Mouse (Mus musculus) forebrain, postnatal 0 days (tissue): Measurements from ENCODE around the gene Mrpl49. TPM values are rescaled to one million over a fixed set of nuclear protein-coding genes. Genes with fewer than 3 reads are reported as not detected.

Experiments
- ATAC-seq: fragments of 200-750 bp; cut with Nextera tagmentation; 2 replicates; pipeline ENCODE4 v1.8.0; 2017; ENCODE audit warnings: mild to moderate bottlenecking, moderate library complexity
- DNase-seq: peaks from one replicate; pipeline ENCODE4 v3.0.0-alpha.2; 2015
- H3K27ac ChIP-seq: fragments of 300-500 bp; sonication (generic); 2 replicates; pipeline ENCODE4 v1.5.1; 2014; ENCODE audit warnings: low read depth, mild to moderate bottlenecking, antibody characterized with exemption, low read length, moderate library complexity, mixed read lengths
- H3K27me3 ChIP-seq: fragments of 300-500 bp; sonication (generic); 2 replicates; pipeline ENCODE4 v1.6.1; 2014; ENCODE audit warnings: mild to moderate bottlenecking, low read length, mixed read lengths; ENCODE audit not compliant: insufficient read depth
- H3K36me3 ChIP-seq: fragments of 300-500 bp; sonication (generic); 2 replicates; pipeline ENCODE4 v1.6.1; 2014; ENCODE audit warnings: mild to moderate bottlenecking, moderate library complexity; ENCODE audit not compliant: insufficient read depth
- H3K4me1 ChIP-seq: fragments of 300-500 bp; sonication (generic); 2 replicates; pipeline ENCODE4 v1.6.1; 2014; ENCODE audit warnings: antibody characterized with exemption; ENCODE audit not compliant: insufficient read depth
- H3K4me2 ChIP-seq: fragments of 300-500 bp; sonication (generic); 2 replicates; pipeline ENCODE4 v1.6.1; 2014; ENCODE audit warnings: low read depth, mild to moderate bottlenecking, moderate library complexity
- H3K4me3 ChIP-seq: fragments of 300-500 bp; sonication (generic); 2 replicates; pipeline ENCODE4 v1.5.1; 2014; ENCODE audit warnings: low read depth, low read length, mixed read lengths
- H3K9ac ChIP-seq: fragments of 300-500 bp; sonication (generic); 2 replicates; pipeline ENCODE4 v1.6.1; 2014; ENCODE audit warnings: mild to moderate bottlenecking
- H3K9me3 ChIP-seq: fragments of 300-500 bp; sonication (generic); 2 replicates; pipeline ENCODE4 v1.6.1; 2016; ENCODE audit warnings: low read length
- CTCF ChIP-seq: sonication (generic); IDR thresholded peaks from 2 replicates; pipeline ENCODE4 v1.5.1; 2016; ENCODE audit warnings: antibody characterized with exemption, control low read depth, low read depth
- WGBS: fragments of 180-500 bp; shearing (Covaris S2); extraction: QIAGEN DNeasy Blood & Tissue Kit; methylation state at CpG from one replicate; pipeline ENCODE4 v1.1.7; 2014; 5-methylcytosine and 5-hydroxymethylcytosine counted together
- polyA plus RNA-seq: library from polyadenylated mRNA; unstranded; fragments of >200 nt; fragmentation: Nextera tagmentation; extraction: Ambion mirVana; gene quantifications from 2 replicates; pipeline ENCODE4 v1.2.1, GENCODE M21; 2015
- total RNA-seq: library from RNA; depleted of rRNA; stranded (reverse); fragments of >200 nt; gene quantifications from 2 replicates; pipeline ENCODE4 v1.2.3, GENCODE M21; 2014

Mrpl49 gene
- total and polyA plus RNA-seq, 2 experiments from 2014 or later: 47.1 to 55.7 TPM

GRCm38 (mm10) chr19:6073889-6074288, 16.3 kb upstream of the Mrpl49 start:
- Histone ChIP-seq H3K9me3 (no peaks in the 10 kb centered on the region), H3K4me2 (no peak overlapping the region), H3K27ac (no peak overlapping the region), H3K36me3 (peaks cover 39% of the 10 kb centered on the region), H3K9ac (no peak overlapping the region), H3K4me1 (peaks cover 7% of the 10 kb centered on the region; the same call in 1 of the 2 replicates), H3K4me3 (no peak overlapping the region), H3K27me3 (no peaks in the 10 kb centered on the region)
- 92% methylated on average over 5 of the region's 5 CpGs for WGBS
- DNase-seq (no peak), ATAC-seq (no peak)
- no peak for TF ChIP-seq CTCF

- Histone ChIP-seq H3K27me3 (no peaks in the 10 kb centered on the region), H3K4me2 (no peak overlapping the region), H3K36me3 (peaks cover 41% of the 10 kb centered on the region), H3K9me3 (no peaks in the 10 kb centered on the region), H3K9ac (no peak overlapping the region), H3K27ac (no peak overlapping the region), H3K4me1 (peaks cover 13% of the 10 kb centered on the region; the same call in 1 of the 2 replicates), H3K4me3 (no peak overlapping the region)
- no peak for TF ChIP-seq CTCF
- DNase-seq: no peak
- no peak for ATAC-seq
- 95% methylated on average over 19 of the region's 19 CpGs for WGBS
Measured at GRCm38 (mm10) chr19:6071261-6071660, 13.7 kb upstream of the Mrpl49 start.

GRCm38 (mm10) chr19:6070571-6071250, 13.1 kb upstream of the Mrpl49 start:
- no peaks in the 10 kb centered on the region for H3K27me3 ChIP-seq
- no peak overlapping the region for H3K4me2 ChIP-seq
- ATAC-seq: no peak
- WGBS: 93% methylated on average over 31 of the region's 31 CpGs
- no peaks in the 10 kb centered on the region for H3K9me3 ChIP-seq
- peaks cover 12% of the 10 kb centered on the region; the same call in 1 of the 2 replicates for H3K4me1 ChIP-seq
- DNase-seq: no peak
- TF ChIP-seq CTCF: no peak
- no peak overlapping the region for H3K27ac ChIP-seq
- no peak overlapping the region for H3K4me3 ChIP-seq
- peaks cover 41% of the 10 kb centered on the region for H3K36me3 ChIP-seq
- no peak overlapping the region for H3K9ac ChIP-seq

- Histone ChIP-seq H3K36me3 (peaks cover 36% of the 10 kb centered on the region), H3K4me2 (no peak overlapping the region), H3K27me3 (no peaks in the 10 kb centered on the region), H3K9me3 (no peaks in the 10 kb centered on the region), H3K9ac (no peak overlapping the region), H3K4me3 (no peak overlapping the region), H3K27ac (no peak overlapping the region), H3K4me1 (peaks cover 14% of the 10 kb centered on the region; the same call in 1 of the 2 replicates)
- TF ChIP-seq CTCF: no peak
- no peak for DNase-seq
- WGBS: 96% methylated on average over 10 of the region's 10 CpGs
- ATAC-seq: no peak
Measured at GRCm38 (mm10) chr19:6069851-6070250, 12.3 kb upstream of the Mrpl49 start.

- no peak overlapping the region for H3K9ac ChIP-seq
- no peaks in the 10 kb centered on the region for H3K27me3 ChIP-seq
- no peak for DNase-seq
- H3K27ac ChIP-seq: no peak overlapping the region
- no peak for TF ChIP-seq CTCF
- H3K4me3 ChIP-seq: no peak overlapping the region
- no peak overlapping the region for H3K4me2 ChIP-seq
- peaks cover 35% of the 10 kb centered on the region for H3K36me3 ChIP-seq
- no peak for ATAC-seq
- 76% methylated on average over 4 of the region's 4 CpGs for WGBS
- no peaks in the 10 kb centered on the region for H3K9me3 ChIP-seq
- peaks cover 14% of the 10 kb centered on the region; the same call in 1 of the 2 replicates for H3K4me1 ChIP-seq
Measured at GRCm38 (mm10) chr19:6068951-6069350, 11.4 kb upstream of the Mrpl49 start.

- Histone ChIP-seq H3K4me1 (peaks cover 14% of the 10 kb centered on the region; the same call in 1 of the 2 replicates), H3K4me3 (peak within 1 kb of the TSS; percentile 64), H3K9ac (peak within 1 kb of the TSS; percentile 79), H3K9me3 (no peaks in the 10 kb centered on the region), H3K27me3 (no peaks in the 10 kb centered on the region), H3K36me3 (peaks cover 29% of the 10 kb centered on the region), H3K27ac (peak within 1 kb of the TSS; percentile 87), H3K4me2 (peak within 1 kb of the TSS; percentile 95)
- ATAC-seq: peak; percentile 93
- peak; percentile 92 for DNase-seq
- WGBS: 8% methylated on average over 33 of the region's 33 CpGs
- TF ChIP-seq CTCF: no peak
Measured at GRCm38 (mm10) chr19:6067724-6068415, 10.3 kb upstream of the Mrpl49 start, which contains the start of gene Tm7sf2. Gene Tm7sf2 (minus strand): TSS chr19:6068373.

GRCm38 (mm10) chr19:6067011-6067723, 9.6 kb upstream of the Mrpl49 start:
- Histone ChIP-seq H3K4me1 (peaks cover 18% of the 10 kb centered on the region), H3K27me3 (no peaks in the 10 kb centered on the region), H3K36me3 (peaks cover 29% of the 10 kb centered on the region), H3K27ac (peak overlapping the region; percentile 87), H3K4me2 (peak overlapping the region; percentile 95), H3K4me3 (peak overlapping the region; percentile 64), H3K9me3 (no peaks in the 10 kb centered on the region), H3K9ac (peak overlapping the region; percentile 79)
- under 1% methylated on average over 30 of the region's 30 CpGs for WGBS
- DNase-seq (peak; percentile 90), ATAC-seq (peak; percentile 85)
- peak; percentile 94 for TF ChIP-seq CTCF
